Mouse (Mus musculus) liver, postnatal 0 days (tissue): ENCODE measurements around the gene Apoh. TPM values are rescaled to one million over a fixed set of nuclear protein-coding genes. Genes with fewer than 3 reads are reported as not detected.

Source experiments
- ATAC-seq: fragments of 200-750 bp; cut with Nextera tagmentation; 2 replicates; pipeline ENCODE4 v1.8.0; 2017; ENCODE audit warnings: mild to moderate bottlenecking, moderate library complexity
- DNase-seq: peaks from one replicate; pipeline ENCODE4 v3.0.0-alpha.2; 2016
- H3K27ac ChIP-seq: fragments of 300-500 bp; sonication (generic); 2 replicates; pipeline ENCODE4 v1.5.1; 2014; ENCODE audit warnings: antibody characterized with exemption, moderate library complexity, mild to moderate bottlenecking, low read depth
- H3K27me3 ChIP-seq: fragments of 300-500 bp; sonication (generic); 2 replicates; pipeline ENCODE4 v1.6.1; 2014; ENCODE audit warnings: low read length, control low read depth, mixed read lengths; ENCODE audit not compliant: insufficient read depth
- H3K36me3 ChIP-seq: fragments of 300-500 bp; sonication (generic); replicated peaks from 2 replicates; pipeline ENCODE4 v1.6.1; 2014; ENCODE audit warnings: mild to moderate bottlenecking, control low read depth, low read length, moderate library complexity, mixed read lengths; ENCODE audit not compliant: insufficient read depth
- H3K4me1 ChIP-seq: fragments of 300-500 bp; sonication (generic); 2 replicates; pipeline ENCODE4 v1.6.1; 2014; ENCODE audit warnings: antibody characterized with exemption, mild to moderate bottlenecking, control low read depth; ENCODE audit not compliant: insufficient read depth
- H3K4me2 ChIP-seq: fragments of 300-500 bp; sonication (generic); 2 replicates; pipeline ENCODE4 v1.6.1; 2014; ENCODE audit warnings: low read depth, mild to moderate bottlenecking, low read length, moderate library complexity, mixed read lengths
- H3K4me3 ChIP-seq: fragments of 300-500 bp; sonication (generic); 2 replicates; pipeline ENCODE4 v1.5.1; 2014; ENCODE audit warnings: low read depth, low read length
- H3K9ac ChIP-seq: fragments of 300-500 bp; sonication (generic); replicated peaks from 2 replicates; pipeline ENCODE4 v1.6.1; 2014; ENCODE audit warnings: mild to moderate bottlenecking, moderate library complexity
- H3K9me3 ChIP-seq: fragments of 300-500 bp; sonication (generic); 2 replicates; pipeline ENCODE4 v1.6.1; 2016; ENCODE audit warnings: mild to moderate bottlenecking, control low read depth, low read length, mixed read lengths
- CTCF ChIP-seq: sonication (generic); IDR thresholded peaks from 2 replicates; pipeline ENCODE4 v1.5.1; 2016; ENCODE audit warnings: antibody characterized with exemption, low read depth
- EP300 ChIP-seq: IDR thresholded peaks from 2 replicates; pipeline ENCODE4 v1.6.1; 2016; ENCODE audit warnings: antibody characterized with exemption, low read depth, mild to moderate bottlenecking
- WGBS: fragments of 180-500 bp; shearing (Covaris S2); extraction: QIAGEN DNeasy Blood & Tissue Kit; methylation state at CpG from one replicate; pipeline ENCODE4 v1.1.7; 2014; ENCODE audit not compliant: insufficient replicate concordance; 5-methylcytosine and 5-hydroxymethylcytosine counted together
- polyA plus RNA-seq: library from polyadenylated mRNA; unstranded; fragments of >200 nt; fragmentation: Nextera tagmentation; extraction: Ambion mirVana; gene quantifications from 2 replicates; pipeline ENCODE4 v1.2.1, GENCODE M21; 2015

Apoh gene
- polyA plus RNA-seq, 1 experiment from 2014 or later = 3,365 TPM

- H3K36me3 ChIP-seq = no peaks in the 10 kb centered on the region
- H3K4me1 ChIP-seq = no peaks in the 10 kb centered on the region
- WGBS = 33% methylated on average over 19 of the region's 19 CpGs
- H3K4me3 ChIP-seq = no peak overlapping the region
- H3K9me3 ChIP-seq = no peaks in the 10 kb centered on the region
- DNase-seq (peak; percentile 84), ATAC-seq (peak; percentile 60; the same call in 1 of the 2 replicates)
- TF ChIP-seq CTCF = peak; percentile 91
- TF ChIP-seq EP300 = no peak
- no peaks in the 10 kb centered on the region for H3K27me3 ChIP-seq
- H3K4me2 ChIP-seq = peak overlapping the region; percentile 29; the same call in 1 of the 2 replicates
- no peak overlapping the region for H3K9ac ChIP-seq
- no peak overlapping the region for H3K27ac ChIP-seq
These were observed 34.7 kb downstream of the Apoh start for GRCm38 (mm10) chr11:108377680-108378362.

- WGBS = 85% methylated on average over 4 of the region's 4 CpGs
These were observed 35.2 kb downstream of the Apoh start for GRCm38 (mm10) chr11:108378363-108378751.

GRCm38 (mm10) chr11:108382664-108383063 is 39.5 kb downstream of the Apoh start:
- Histone ChIP-seq H3K9me3 (no peaks in the 10 kb centered on the region), H3K36me3 (no peaks in the 10 kb centered on the region), H3K27me3 (no peaks in the 10 kb centered on the region), H3K4me2 (no peak overlapping the region), H3K4me1 (no peaks in the 10 kb centered on the region), H3K9ac (no peak overlapping the region), H3K4me3 (no peak overlapping the region), H3K27ac (no peak overlapping the region)
- 60% methylated on average over 3 of the region's 3 CpGs for WGBS
- peak; percentile 56 for ATAC-seq
- no peak for TF ChIP-seq EP300
- TF ChIP-seq CTCF = no peak
- no peak for DNase-seq

More at GRCm38 (mm10) chr11:108378363-108378751, 35.2 kb downstream of the Apoh start:
- Histone ChIP-seq H3K4me1 (no peaks in the 10 kb centered on the region), H3K4me3 (no peak overlapping the region), H3K27me3 (no peaks in the 10 kb centered on the region), H3K36me3 (no peaks in the 10 kb centered on the region), H3K27ac (no peak overlapping the region), H3K9me3 (no peaks in the 10 kb centered on the region), H3K4me2 (no peak overlapping the region), H3K9ac (no peak overlapping the region)
- no peak for DNase-seq
- ATAC-seq = no peak
- no peak for TF ChIP-seq CTCF
- no peak for TF ChIP-seq EP300

- no peak overlapping the region for H3K4me2 ChIP-seq
- H3K9me3 ChIP-seq = no peaks in the 10 kb centered on the region
- WGBS = 49% methylated on average over 4 of the region's 4 CpGs
- H3K27ac ChIP-seq = peak overlapping the region; percentile 86
- peak; percentile 95 for ATAC-seq
- TF ChIP-seq EP300 (peak; percentile 18; the same call in 1 of the 2 replicates), CTCF (no peak)
- no peaks in the 10 kb centered on the region for H3K36me3 ChIP-seq
- no peak for DNase-seq
- H3K4me3 ChIP-seq = no peak overlapping the region
- no peaks in the 10 kb centered on the region for H3K27me3 ChIP-seq
- H3K9ac ChIP-seq = 0 out of 2 replicates have a peak overlapping the region, but pooled peaks have one; percentile 4
- H3K4me1 ChIP-seq = no peaks in the 10 kb centered on the region
These were observed 41.9 kb downstream of the Apoh start for GRCm38 (mm10) chr11:108384920-108385665.

GRCm38 (mm10) chr11:108385666-108386024 is 42.5 kb downstream of the Apoh start:
- ATAC-seq (peak; percentile 78), DNase-seq (no peak)
- no peaks in the 10 kb centered on the region for H3K4me1 ChIP-seq
- no peak overlapping the region for H3K9ac ChIP-seq
- H3K4me3 ChIP-seq = no peak overlapping the region
- H3K27ac ChIP-seq = peak overlapping the region; percentile 69
- no peak overlapping the region for H3K4me2 ChIP-seq
- H3K27me3 ChIP-seq = no peaks in the 10 kb centered on the region
- TF ChIP-seq CTCF (no peak), EP300 (no peak)
- no peaks in the 10 kb centered on the region for H3K36me3 ChIP-seq
- WGBS = 64% methylated on average over 1 of the region's 1 CpGs
- H3K9me3 ChIP-seq = no peaks in the 10 kb centered on the region

- no peak for TF ChIP-seq CTCF
- TF ChIP-seq EP300 = peak; percentile 54; the same call in 1 of the 2 replicates
- peak overlapping the region; percentile 45; the same call in 1 of the 2 replicates for H3K4me2 ChIP-seq
These were observed 51.9 kb downstream of the Apoh start for GRCm38 (mm10) chr11:108395061-108395460.

More at GRCm38 (mm10) chr11:108395061-108395460, 51.9 kb downstream of the Apoh start:
- Histone ChIP-seq H3K9ac (peak overlapping the region; percentile 68), H3K9me3 (no peaks in the 10 kb centered on the region), H3K4me1 (no peaks in the 10 kb centered on the region), H3K27ac (peak overlapping the region; percentile 85), H3K36me3 (no peaks in the 10 kb centered on the region; the same call in 1 of the 2 replicates), H3K27me3 (no peaks in the 10 kb centered on the region), H3K4me3 (peak overlapping the region; percentile 49)
- ATAC-seq (peak; percentile 76), DNase-seq (peak; percentile 54)
- WGBS = 74% methylated on average over 9 of the region's 9 CpGs
